Mouse (Mus musculus): ENCODE results near the gene Lhx4.

- TF ChIP-seq POLR2A (IDR thresholded peaks at IDR 0.05; ENCODE audit: insufficient read depth, low read depth, low read length): no peak
- no peak for TF ChIP-seq CTCF (IDR thresholded peaks at IDR 0.05; ENCODE audit: insufficient read depth, low read depth, low read length)
These were observed 23.7 kb downstream of the Lhx4 start for GRCm38 (mm10) chr1:155727830-155728229.

Data from olfactory bulb, adult 2 months (tissue).